Mouse (Mus musculus): ENCODE measurements around the gene Slc17a2. TPM values are rescaled to one million over a fixed set of nuclear protein-coding genes. Genes with fewer than 3 reads are reported as not detected.
"Not testable (repeated sequence)": the region's sequence is repeated elsewhere in the genome, so short reads cannot be mapped to it uniquely, and the experiment has no call there.

Gene Slc17a2
- total and polyA plus RNA-seq, 2 experiments from 2014 or later = not detected

DNA sequence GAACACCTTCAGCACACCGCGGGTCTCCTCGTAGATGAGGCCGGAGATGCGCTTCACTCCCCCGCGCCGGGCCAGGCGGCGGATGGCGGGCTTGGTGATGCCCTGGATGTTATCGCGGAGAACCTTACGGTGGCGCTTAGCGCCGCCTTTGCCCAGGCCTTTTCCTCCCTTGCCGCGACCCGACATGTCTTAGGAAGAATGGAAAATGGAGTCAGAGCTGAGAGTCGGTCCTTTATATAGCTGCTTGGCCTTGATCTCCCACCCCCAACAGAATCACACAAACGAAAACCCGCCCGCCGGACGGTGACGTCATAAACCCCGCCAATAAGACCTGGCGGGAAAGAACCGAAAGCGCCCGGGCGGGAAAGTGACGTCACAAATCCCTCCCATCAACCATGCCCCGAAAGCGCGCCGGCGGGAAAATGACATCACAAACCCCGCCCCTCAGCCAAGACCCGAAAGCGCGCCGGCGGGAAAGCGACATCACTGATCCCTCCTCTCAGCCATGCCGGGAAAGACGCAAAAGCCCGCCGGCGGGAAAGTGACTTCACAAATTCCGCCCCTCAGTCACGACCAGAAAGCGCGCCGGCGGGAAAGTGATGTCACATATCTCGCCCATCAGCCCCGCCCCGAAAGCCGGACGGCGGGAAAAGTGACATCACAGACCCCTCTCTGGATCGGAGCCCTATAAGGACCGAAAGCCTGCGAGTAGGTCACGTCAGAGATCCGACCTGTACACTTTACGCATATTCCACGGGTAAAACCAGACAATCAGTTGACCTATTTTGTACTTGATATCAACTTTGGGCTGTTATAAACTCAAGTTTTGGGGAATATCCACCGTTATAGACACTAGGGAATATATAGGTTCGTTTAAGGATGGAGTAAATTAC, 45.6 kb upstream of the Slc17a2 start, which contains the start of gene Hist1h4a:
Gene Hist1h4a (minus strand): TSS at position 259 of the 893 bp plus-strand sequence.
- H3K27ac ChIP-seq (ENCODE audit: low read depth, low read length) = peak within 1 kb of the TSS; percentile 83
- no peak for TF ChIP-seq CTCF (IDR thresholded peaks at IDR 0.05; ENCODE audit: low read depth)
- H3K27me3 ChIP-seq (ENCODE audit: insufficient read depth, low read length) = no peaks in the 10 kb centered on the region
- WGBS = under 1% methylated on average over 61 of the region's 72 CpGs
- H3K4me2 ChIP-seq (ENCODE audit: low read depth) = peak within 1 kb of the TSS; percentile 77
- no peaks in the 10 kb centered on the region for H3K9me3 ChIP-seq (ENCODE audit: low read length)
- H3K36me3 ChIP-seq (ENCODE audit: insufficient read depth) = no peaks in the 10 kb centered on the region
- peak within 1 kb of the TSS; percentile 52 for H3K4me3 ChIP-seq (ENCODE audit: low read depth, low read length)
- DNase-seq (peak; percentile 100), ATAC-seq (peak; percentile 74)
- H3K4me1 ChIP-seq (ENCODE audit: insufficient read depth) = peaks cover 17% of the 10 kb centered on the region
- peak within 1 kb of the TSS; percentile 57 for H3K9ac ChIP-seq

DNA sequence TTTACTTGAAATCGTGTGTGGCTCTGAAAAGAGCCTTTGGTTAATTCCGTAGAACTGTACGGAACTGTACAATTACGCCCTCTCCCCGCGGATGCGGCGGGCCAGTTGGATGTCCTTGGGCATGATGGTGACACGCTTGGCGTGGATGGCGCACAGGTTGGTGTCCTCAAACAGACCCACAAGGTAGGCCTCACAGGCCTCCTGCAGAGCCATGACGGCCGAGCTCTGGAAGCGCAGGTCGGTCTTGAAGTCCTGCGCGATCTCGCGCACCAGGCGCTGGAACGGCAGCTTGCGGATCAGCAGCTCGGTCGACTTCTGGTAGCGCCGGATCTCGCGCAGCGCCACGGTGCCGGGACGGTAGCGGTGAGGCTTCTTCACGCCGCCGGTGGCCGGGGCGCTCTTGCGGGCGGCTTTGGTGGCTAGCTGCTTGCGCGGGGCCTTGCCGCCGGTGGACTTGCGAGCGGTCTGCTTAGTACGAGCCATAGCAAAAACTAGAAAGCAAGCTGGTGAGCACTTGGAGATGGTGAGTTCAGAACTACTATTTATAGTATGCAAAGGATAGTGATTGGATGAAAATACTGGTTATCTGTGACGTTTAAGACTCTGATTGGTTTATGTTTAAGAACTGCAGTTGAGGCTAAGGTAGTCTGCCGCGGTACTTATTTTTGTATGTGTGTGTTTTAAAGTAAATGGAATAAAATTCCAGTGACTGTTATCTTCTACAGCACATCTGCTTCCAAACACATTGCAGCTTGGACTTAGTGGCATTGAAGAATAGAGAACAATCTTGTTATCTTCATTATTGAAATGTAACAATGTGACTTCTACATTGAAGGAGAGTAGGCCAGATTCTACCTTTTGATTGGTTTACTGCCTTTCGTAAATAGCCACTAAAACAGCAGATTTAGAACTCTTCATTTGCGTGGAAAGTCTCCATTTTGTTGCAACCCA, 44.6 kb upstream of the Slc17a2 start, which contains the start of gene Hist1h3a:
Gene Hist1h3a (minus strand): TSS at position 516 of the 951 bp plus-strand sequence.
- H3K9me3 ChIP-seq (ENCODE audit: low read length); H3K36me3 ChIP-seq (ENCODE audit: insufficient read depth); H3K27me3 ChIP-seq (ENCODE audit: insufficient read depth, low read length): not testable (repeated sequence)
- Histone ChIP-seq H3K27ac (ENCODE audit: low read depth, low read length) (peak within 1 kb of the TSS; percentile 91), H3K4me1 (ENCODE audit: insufficient read depth) (peaks cover 17% of the 10 kb centered on the region), H3K9ac (peak within 1 kb of the TSS; percentile 66), H3K4me2 (ENCODE audit: low read depth) (peak within 1 kb of the TSS; percentile 77), H3K4me3 (ENCODE audit: low read depth, low read length) (peak within 1 kb of the TSS; percentile 52)
- ATAC-seq (peak; percentile 69), DNase-seq (peak; percentile 89)
- 2% methylated on average over 24 of the region's 52 CpGs for WGBS

DNA sequence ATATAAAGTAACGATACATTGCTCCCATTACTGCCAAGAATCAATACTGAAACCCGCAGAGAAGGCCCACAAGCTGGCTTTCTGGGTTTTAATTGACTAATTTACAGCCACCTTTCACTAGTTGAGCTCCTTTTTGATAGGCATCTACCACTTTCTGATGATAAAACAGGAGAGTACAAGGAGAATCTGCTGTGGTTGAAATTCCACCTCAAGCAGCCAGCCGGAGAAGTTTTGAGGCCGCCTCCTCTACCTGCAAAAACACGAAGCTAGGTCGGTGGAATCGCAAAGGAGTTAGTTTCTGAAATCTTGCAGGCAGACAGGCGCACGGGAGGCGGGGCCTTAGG, 43.6 kb upstream of the Slc17a2 start:
- Histone ChIP-seq H3K27me3 (ENCODE audit: insufficient read depth, low read length) (no peaks in the 10 kb centered on the region), H3K4me1 (ENCODE audit: insufficient read depth) (peaks cover 17% of the 10 kb centered on the region), H3K27ac (ENCODE audit: low read depth, low read length) (peak overlapping the region; percentile 91), H3K9ac (peak overlapping the region; percentile 66), H3K9me3 (ENCODE audit: low read length) (no peaks in the 10 kb centered on the region), H3K4me3 (ENCODE audit: low read depth, low read length) (peak overlapping the region; percentile 52), H3K36me3 (ENCODE audit: insufficient read depth) (no peaks in the 10 kb centered on the region), H3K4me2 (ENCODE audit: low read depth) (peak overlapping the region; percentile 77)
- no peak for TF ChIP-seq CTCF (IDR thresholded peaks at IDR 0.05; ENCODE audit: low read depth)
- WGBS = under 1% methylated on average over 10 of the region's 10 CpGs
- ATAC-seq (no peak), DNase-seq (no peak)

DNA sequence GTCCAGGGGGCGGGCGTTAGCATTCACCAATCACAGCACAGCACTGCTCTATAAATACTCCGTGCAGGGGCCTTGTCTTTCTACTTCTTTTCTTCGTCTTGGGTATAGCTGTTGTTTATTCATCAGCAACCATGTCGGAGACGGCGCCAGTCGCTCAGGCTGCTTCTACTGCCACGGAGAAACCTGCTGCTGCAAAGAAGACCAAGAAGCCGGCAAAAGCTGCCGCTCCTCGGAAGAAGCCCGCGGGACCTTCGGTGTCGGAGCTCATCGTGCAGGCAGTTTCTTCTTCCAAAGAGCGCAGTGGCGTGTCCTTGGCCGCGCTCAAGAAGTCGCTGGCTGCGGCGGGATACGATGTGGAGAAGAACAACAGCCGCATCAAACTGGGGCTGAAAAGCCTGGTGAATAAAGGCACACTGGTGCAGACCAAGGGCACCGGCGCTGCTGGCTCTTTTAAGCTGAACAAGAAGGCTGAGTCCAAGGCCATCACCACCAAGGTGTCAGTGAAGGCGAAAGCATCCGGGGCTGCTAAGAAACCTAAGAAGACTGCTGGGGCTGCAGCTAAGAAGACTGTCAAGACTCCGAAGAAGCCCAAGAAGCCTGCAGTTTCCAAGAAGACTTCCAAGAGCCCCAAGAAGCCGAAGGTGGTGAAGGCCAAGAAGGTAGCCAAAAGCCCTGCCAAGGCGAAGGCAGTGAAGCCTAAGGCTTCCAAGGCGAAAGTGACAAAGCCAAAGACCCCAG, 43.0 kb upstream of the Slc17a2 start, which contains the start of gene Hist1h1a:
Gene Hist1h1a (plus strand): TSS at position 81 of the 738 bp plus-strand sequence.
- H3K9ac ChIP-seq = peak within 1 kb of the TSS; percentile 66
- DNase-seq (peak; percentile 95), ATAC-seq (peak; percentile 73)
- H3K4me1 ChIP-seq (ENCODE audit: insufficient read depth) = peaks cover 17% of the 10 kb centered on the region
- peak within 1 kb of the TSS; percentile 91 for H3K27ac ChIP-seq (ENCODE audit: low read depth, low read length)
- peak within 1 kb of the TSS; percentile 52 for H3K4me3 ChIP-seq (ENCODE audit: low read depth, low read length)
- WGBS = 4% methylated on average over 34 of the region's 34 CpGs
- no peaks in the 10 kb centered on the region for H3K27me3 ChIP-seq (ENCODE audit: insufficient read depth, low read length)
- H3K9me3 ChIP-seq (ENCODE audit: low read length) = no peaks in the 10 kb centered on the region
- no peaks in the 10 kb centered on the region for H3K36me3 ChIP-seq (ENCODE audit: insufficient read depth)
- H3K4me2 ChIP-seq (ENCODE audit: low read depth) = peak within 1 kb of the TSS; percentile 77
- no peak for TF ChIP-seq CTCF (IDR thresholded peaks at IDR 0.05; ENCODE audit: low read depth)

DNA sequence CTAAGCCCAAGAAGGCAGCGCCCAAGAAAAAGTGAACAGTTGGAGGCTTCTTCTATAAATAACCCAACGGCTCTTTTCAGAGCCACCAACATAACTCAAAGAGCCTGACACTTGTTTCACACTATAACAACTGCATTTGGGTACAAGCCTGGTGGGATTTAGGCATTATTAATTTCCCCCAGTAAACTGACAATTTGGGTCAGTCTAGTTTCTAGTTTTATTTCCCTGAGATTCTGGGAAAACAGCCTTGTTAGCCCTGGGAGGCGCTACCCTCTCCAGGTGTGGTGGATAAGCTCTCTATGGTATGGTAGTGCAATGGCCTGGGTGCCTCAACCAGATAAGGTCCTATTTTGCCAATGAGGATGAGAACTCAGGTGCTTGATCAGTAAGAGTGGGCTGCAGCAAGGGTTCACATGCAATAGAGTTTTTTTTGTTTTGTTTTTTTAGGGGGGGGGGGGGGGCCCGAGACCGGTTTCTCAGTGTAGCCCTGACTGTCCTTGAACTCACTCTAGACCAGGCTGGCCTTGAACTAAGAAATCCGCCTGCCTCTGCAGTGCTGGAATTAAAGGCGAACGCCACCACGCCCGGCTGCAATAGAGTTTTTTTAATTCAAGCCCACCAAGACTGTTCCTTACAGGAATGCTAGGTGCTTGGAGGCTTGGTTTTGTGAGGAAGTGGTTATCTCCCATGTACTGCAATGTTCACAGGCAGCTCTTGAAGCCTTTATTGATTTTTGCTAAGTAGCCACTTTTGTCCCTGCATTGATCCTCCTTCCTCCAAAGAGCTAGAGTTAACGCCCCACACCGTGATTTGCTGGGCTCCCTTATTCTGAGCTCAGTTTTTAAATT, 42.2 kb upstream of the Slc17a2 start:
- H3K9me3 ChIP-seq (ENCODE audit: low read length) = no peaks in the 10 kb centered on the region
- peak overlapping the region; percentile 91; the same call in 1 of the 2 replicates for H3K27ac ChIP-seq (ENCODE audit: low read depth, low read length)
- no peak for TF ChIP-seq CTCF (IDR thresholded peaks at IDR 0.05; ENCODE audit: low read depth)
- H3K4me1 ChIP-seq (ENCODE audit: insufficient read depth) = peaks cover 17% of the 10 kb centered on the region
- H3K9ac ChIP-seq = peak overlapping the region; percentile 66
- H3K27me3 ChIP-seq (ENCODE audit: insufficient read depth, low read length) = no peaks in the 10 kb centered on the region
- 32% methylated on average over 12 of the region's 12 CpGs for WGBS
- no peaks in the 10 kb centered on the region for H3K36me3 ChIP-seq (ENCODE audit: insufficient read depth)
- no peak for DNase-seq
- ATAC-seq = no peak
- H3K4me3 ChIP-seq (ENCODE audit: low read depth, low read length) = peak overlapping the region; percentile 52
- H3K4me2 ChIP-seq (ENCODE audit: low read depth) = peak overlapping the region; percentile 77

All from forebrain, postnatal 0 days (tissue).